Mouse (Mus musculus): ENCODE data around the gene Fam20a. TPM values are rescaled to one million over a fixed set of nuclear protein-coding genes. Genes with fewer than 3 reads are reported as not detected.

Fam20a gene
- polyA plus RNA-seq (2016; fragmentation: Nextera tagmentation; extraction: Ambion mirVana): 2.4 and 2.5 TPM in 2 replicates

GRCm38 (mm10) chr11:109721781-109722446 is at the start of gene Fam20a:
Gene Fam20a, minus strand, starts transcription at chr11:109722279.
- Histone ChIP-seq H3K27ac (replicated peaks) (no peak within 1 kb of the TSS), H3K4me3 (peak within 1 kb of the TSS; percentile 47), H3K9me3 (no peaks in the 10 kb centered on the region), H3K4me2 (replicated peaks) (peak within 1 kb of the TSS; percentile 94), H3K27me3 (peaks cover 37% of the 10 kb centered on the region), H3K9ac (replicated peaks) (peak within 1 kb of the TSS; percentile 49), H3K36me3 (no peaks in the 10 kb centered on the region), H3K4me1 (peaks cover 16% of the 10 kb centered on the region)
- 1% methylated on average over 31 of the region's 31 CpGs for whole genome bisulfite sequencing
- peak; percentile 83 for ATAC-seq (ENCODE audit: low FRiP score, low read depth)

DNA sequence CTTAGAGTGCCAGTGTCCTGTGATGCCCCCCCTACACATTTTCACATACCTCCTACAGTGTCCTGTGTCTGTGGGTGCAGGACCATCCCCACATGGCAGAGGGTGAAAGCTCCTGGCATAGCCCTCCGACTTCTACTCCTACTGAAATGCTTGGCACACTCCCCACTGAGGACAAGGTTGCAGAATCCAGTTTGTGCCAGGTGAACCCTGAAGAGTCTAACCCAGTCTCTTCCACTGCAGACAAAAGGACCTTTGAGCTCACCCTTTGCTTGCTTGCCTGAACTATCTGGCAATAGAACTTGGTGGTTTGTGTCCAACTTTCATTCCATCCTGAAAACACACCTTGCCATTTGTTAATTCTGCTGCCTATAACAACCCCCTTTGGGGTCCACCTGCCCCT is 49.3 kb upstream of the Fam20a start:
- no peak for ATAC-seq (ENCODE audit: low FRiP score, low read depth)
- WGBS: 88% methylated on average over 1 of the region's 1 CpGs
- H3K4me1 ChIP-seq: no peaks in the 10 kb centered on the region
- no peaks in the 10 kb centered on the region for H3K36me3 ChIP-seq
- H3K4me2 ChIP-seq (replicated peaks): no peak overlapping the region
- H3K9ac ChIP-seq (replicated peaks): no peak overlapping the region
- no peaks in the 10 kb centered on the region for H3K9me3 ChIP-seq
- no peaks in the 10 kb centered on the region for H3K27me3 ChIP-seq
- H3K27ac ChIP-seq (replicated peaks): no peak overlapping the region
- H3K4me3 ChIP-seq: no peak overlapping the region

DNA sequence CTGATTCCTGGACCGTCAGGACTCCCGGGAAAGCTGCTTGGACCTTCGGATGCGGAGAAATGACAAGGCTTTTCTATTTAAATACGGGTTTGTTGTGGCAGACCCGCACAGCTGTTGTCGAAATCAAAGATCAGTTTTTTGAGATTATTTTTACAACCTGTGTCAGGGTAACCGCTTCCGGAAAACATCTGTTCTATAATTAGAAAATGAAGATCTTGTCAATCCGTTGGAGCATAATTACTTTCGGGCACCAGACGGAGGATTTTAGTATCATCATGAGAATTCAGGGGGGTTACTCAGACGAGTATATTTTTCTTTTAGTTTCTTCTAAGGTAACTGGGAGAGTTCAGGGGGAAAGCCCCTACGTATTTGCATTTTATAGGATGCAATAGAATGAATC is 48.1 kb upstream of the Fam20a start:
- WGBS: 84% methylated on average over 14 of the region's 14 CpGs
- Histone ChIP-seq H3K4me1 (no peaks in the 10 kb centered on the region), H3K9ac (replicated peaks) (no peak overlapping the region), H3K4me3 (no peak overlapping the region), H3K36me3 (no peaks in the 10 kb centered on the region), H3K4me2 (replicated peaks) (no peak overlapping the region), H3K27me3 (no peaks in the 10 kb centered on the region), H3K9me3 (no peaks in the 10 kb centered on the region), H3K27ac (replicated peaks) (no peak overlapping the region)
- no peak for ATAC-seq (ENCODE audit: low FRiP score, low read depth)

DNA sequence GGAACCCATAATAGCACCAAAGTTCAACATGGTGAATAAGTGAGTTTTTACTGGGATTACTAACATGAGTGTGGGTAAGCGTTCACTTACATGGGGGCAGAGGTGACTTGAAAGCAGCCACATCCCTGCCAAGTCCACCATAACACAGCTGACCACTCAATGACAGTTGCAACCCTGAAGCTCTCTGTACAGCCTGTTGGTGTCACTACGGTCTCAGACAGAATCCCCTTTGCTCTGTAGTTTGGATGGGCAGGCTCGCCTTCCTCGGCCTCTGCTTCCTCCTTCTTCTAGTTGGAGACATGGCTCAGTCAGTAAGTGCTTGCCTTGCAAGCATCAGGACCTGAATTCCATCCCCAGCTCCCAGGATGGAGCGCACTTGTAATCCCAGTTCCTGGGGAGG is 47.0 kb upstream of the Fam20a start:
- H3K4me1 ChIP-seq: no peaks in the 10 kb centered on the region
- H3K27me3 ChIP-seq: no peaks in the 10 kb centered on the region
- no peak overlapping the region for H3K9ac ChIP-seq (replicated peaks)
- no peak overlapping the region for H3K27ac ChIP-seq (replicated peaks)
- no peaks in the 10 kb centered on the region for H3K9me3 ChIP-seq
- ATAC-seq (ENCODE audit: low FRiP score, low read depth): no peak
- no peak overlapping the region for H3K4me3 ChIP-seq
- 86% methylated on average over 5 of the region's 5 CpGs for WGBS
- H3K4me2 ChIP-seq (replicated peaks): no peak overlapping the region
- no peaks in the 10 kb centered on the region for H3K36me3 ChIP-seq

DNA sequence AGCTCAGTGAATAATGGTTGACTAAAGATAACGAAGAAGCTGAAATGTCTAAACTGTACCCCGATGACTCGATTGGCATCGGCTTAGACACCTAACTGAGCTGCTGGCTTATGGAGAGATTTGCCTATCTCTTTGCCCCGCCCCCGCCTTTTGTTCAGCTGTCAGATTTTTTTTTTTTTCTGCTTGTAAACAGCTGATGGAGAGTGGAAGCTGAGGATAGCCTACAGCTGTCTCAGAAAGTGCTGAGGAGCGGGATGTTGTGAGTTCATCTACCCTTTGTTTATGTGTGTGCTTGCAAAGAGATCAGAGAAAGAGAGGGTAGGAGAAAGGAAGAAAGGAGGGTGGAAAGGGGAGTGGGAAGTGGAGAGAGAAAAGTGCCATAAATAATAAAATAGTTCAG is 38.0 kb upstream of the Fam20a start:
- Histone ChIP-seq H3K27ac (replicated peaks) (no peak overlapping the region), H3K9me3 (no peaks in the 10 kb centered on the region), H3K4me2 (replicated peaks) (no peak overlapping the region), H3K27me3 (no peaks in the 10 kb centered on the region), H3K4me3 (no peak overlapping the region), H3K4me1 (no peaks in the 10 kb centered on the region), H3K36me3 (no peaks in the 10 kb centered on the region), H3K9ac (replicated peaks) (no peak overlapping the region)
- ATAC-seq (ENCODE audit: low FRiP score, low read depth): no peak
- WGBS: 93% methylated on average over 7 of the region's 7 CpGs

- no peaks in the 10 kb centered on the region for H3K4me1 ChIP-seq
- H3K4me2 ChIP-seq (replicated peaks): no peak overlapping the region
- no peak for ATAC-seq (ENCODE audit: low FRiP score, low read depth)
- no peaks in the 10 kb centered on the region for H3K36me3 ChIP-seq
- no peak overlapping the region for H3K27ac ChIP-seq (replicated peaks)
- H3K4me3 ChIP-seq: no peak overlapping the region
- no peaks in the 10 kb centered on the region for H3K9me3 ChIP-seq
- H3K9ac ChIP-seq (replicated peaks): no peak overlapping the region
- H3K27me3 ChIP-seq: no peaks in the 10 kb centered on the region
- 96% methylated on average over 2 of the region's 2 CpGs for WGBS
These were observed 36.6 kb upstream of the Fam20a start for GRCm38 (mm10) chr11:109758616-109759215.

GRCm38 (mm10) chr11:109754105-109754602 is 32.1 kb upstream of the Fam20a start:
- H3K36me3 ChIP-seq: no peaks in the 10 kb centered on the region
- no peaks in the 10 kb centered on the region for H3K9me3 ChIP-seq
- H3K4me3 ChIP-seq: no peak overlapping the region
- no peak overlapping the region for H3K27ac ChIP-seq (replicated peaks)
- no peak overlapping the region for H3K9ac ChIP-seq (replicated peaks)
- no peaks in the 10 kb centered on the region for H3K27me3 ChIP-seq
- no peak for ATAC-seq (ENCODE audit: low FRiP score, low read depth)
- no peak overlapping the region for H3K4me2 ChIP-seq (replicated peaks)
- peaks cover 10% of the 10 kb centered on the region for H3K4me1 ChIP-seq
- WGBS: 75% methylated on average over 7 of the region's 7 CpGs

- peaks cover 10% of the 10 kb centered on the region for H3K4me1 ChIP-seq
- no peaks in the 10 kb centered on the region for H3K9me3 ChIP-seq
- H3K4me3 ChIP-seq: no peak overlapping the region
- no peaks in the 10 kb centered on the region for H3K27me3 ChIP-seq
- ATAC-seq (ENCODE audit: low FRiP score, low read depth): no peak
- 0 out of 2 replicates have a peak overlapping the region, but pooled peaks have one; percentile 19 for H3K4me2 ChIP-seq (replicated peaks)
- H3K9ac ChIP-seq (replicated peaks): no peak overlapping the region
- H3K27ac ChIP-seq (replicated peaks): no peak overlapping the region
- 49% methylated on average over 12 of the region's 12 CpGs for WGBS
- no peaks in the 10 kb centered on the region for H3K36me3 ChIP-seq
These were observed 29.8 kb upstream of the Fam20a start for GRCm38 (mm10) chr11:109751636-109752603.

- H3K4me3 ChIP-seq: no peak overlapping the region
- no peak overlapping the region for H3K4me2 ChIP-seq (replicated peaks)
- no peaks in the 10 kb centered on the region for H3K27me3 ChIP-seq
- H3K9ac ChIP-seq (replicated peaks): no peak overlapping the region
- H3K9me3 ChIP-seq: no peaks in the 10 kb centered on the region
- H3K36me3 ChIP-seq: no peaks in the 10 kb centered on the region
- WGBS: 85% methylated on average over 4 of the region's 4 CpGs
- no peak overlapping the region for H3K27ac ChIP-seq (replicated peaks)
- no peak for ATAC-seq (ENCODE audit: low FRiP score, low read depth)
- no peaks in the 10 kb centered on the region for H3K4me1 ChIP-seq
These were observed 23.1 kb upstream of the Fam20a start for GRCm38 (mm10) chr11:109745210-109745609.

- no peak overlapping the region for H3K4me2 ChIP-seq (replicated peaks)
- no peaks in the 10 kb centered on the region for H3K9me3 ChIP-seq
- no peak overlapping the region for H3K4me3 ChIP-seq
- H3K9ac ChIP-seq (replicated peaks): no peak overlapping the region
- no peaks in the 10 kb centered on the region for H3K4me1 ChIP-seq
- ATAC-seq (ENCODE audit: low FRiP score, low read depth): no peak
- 84% methylated on average over 3 of the region's 3 CpGs for WGBS
- no peak overlapping the region for H3K27ac ChIP-seq (replicated peaks)
- H3K36me3 ChIP-seq: no peaks in the 10 kb centered on the region
- H3K27me3 ChIP-seq: no peaks in the 10 kb centered on the region
These were observed 15.9 kb upstream of the Fam20a start for GRCm38 (mm10) chr11:109737967-109738366.

DNA sequence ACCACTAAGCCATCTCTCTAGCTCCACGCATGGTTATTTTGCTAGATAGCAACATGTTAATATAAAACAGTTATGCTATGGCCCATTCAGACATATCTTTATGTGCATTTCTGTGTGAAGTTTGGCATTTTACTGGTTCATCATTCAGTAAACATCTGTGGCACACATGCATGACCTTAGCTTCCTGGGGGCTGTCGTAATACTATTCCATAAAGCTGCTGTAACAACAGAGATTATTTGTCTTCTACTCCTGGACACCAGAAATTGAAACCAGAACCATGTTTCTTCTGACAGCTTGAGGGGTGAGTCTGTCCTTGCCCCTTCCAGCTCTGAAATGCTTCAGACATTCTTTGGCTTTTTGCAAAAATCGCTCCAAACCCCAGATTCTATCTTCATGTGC is 14.3 kb upstream of the Fam20a start:
- no peaks in the 10 kb centered on the region for H3K4me1 ChIP-seq
- H3K27ac ChIP-seq (replicated peaks): no peak overlapping the region
- WGBS: 80% methylated on average over 3 of the region's 3 CpGs
- ATAC-seq (ENCODE audit: low FRiP score, low read depth): no peak
- no peaks in the 10 kb centered on the region for H3K36me3 ChIP-seq
- no peaks in the 10 kb centered on the region for H3K9me3 ChIP-seq
- H3K4me2 ChIP-seq (replicated peaks): no peak overlapping the region
- no peak overlapping the region for H3K9ac ChIP-seq (replicated peaks)
- no peaks in the 10 kb centered on the region for H3K27me3 ChIP-seq
- H3K4me3 ChIP-seq: no peak overlapping the region

DNA sequence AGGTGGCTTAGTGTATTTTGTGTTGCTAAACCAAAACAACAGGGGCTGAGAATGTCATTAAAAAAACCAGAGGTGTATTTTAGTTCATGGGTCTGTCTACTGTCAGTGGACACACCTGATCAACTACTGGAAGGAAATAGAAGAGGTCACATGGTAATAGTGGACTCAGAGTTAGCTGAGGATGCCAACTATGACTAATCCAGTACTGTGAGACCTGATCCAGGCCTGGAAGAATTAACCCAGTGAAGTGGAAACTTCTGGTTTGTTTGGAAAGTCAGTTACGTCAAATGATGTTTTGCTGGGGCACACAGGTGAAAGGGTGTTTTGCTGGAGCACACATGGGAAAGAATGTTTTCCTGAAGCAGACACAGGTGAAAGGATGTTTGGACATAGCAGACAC is 12.3 kb upstream of the Fam20a start:
- WGBS: 100% methylated on average over 1 of the region's 1 CpGs
- no peaks in the 10 kb centered on the region for H3K9me3 ChIP-seq
- H3K9ac ChIP-seq (replicated peaks): no peak overlapping the region
- no peaks in the 10 kb centered on the region for H3K27me3 ChIP-seq
- no peak for ATAC-seq (ENCODE audit: low FRiP score, low read depth)
- no peak overlapping the region for H3K4me3 ChIP-seq
- no peak overlapping the region for H3K27ac ChIP-seq (replicated peaks)
- H3K4me2 ChIP-seq (replicated peaks): no peak overlapping the region
- no peaks in the 10 kb centered on the region for H3K4me1 ChIP-seq
- no peaks in the 10 kb centered on the region for H3K36me3 ChIP-seq

All from midbrain, embryonic 12.5 days (tissue).